Comparison of ENCODE assay signal across 16 mouse cellular contexts in genomic region chr17:83588663-83589341, GRCm38 (mm10). TPM values are rescaled to one million over a fixed set of nuclear protein-coding genes. Genes with fewer than 3 reads are reported as not detected.
DNase-seq lines count a peak whose midpoint lies in the region; ATAC-seq and TF ChIP-seq lines count a peak whose summit lies in the region.
"Had no signal": no experiment of that assay in that cellular context is flagged by ENCODE, and none has a peak within 500 bp of the region (broad histone marks: within the 10 kb centered on the region; RNA-seq: fewer than 3 reads in every experiment).

No protein-coding gene starts in this region.

- ATAC-seq in intestine, postnatal 0 days, result no peak
- ATAC-seq in intestine, embryonic 16.5 days, result no peak
- no peak for ATAC-seq in lung, postnatal 0 days
- ATAC-seq: activated CD4-positive, CD25-positive, alpha-beta regulatory T cell, adult 4 months; midbrain, embryonic 16.5 days had no signal

- H3K4me2 ChIP-seq in intestine, postnatal 0 days (replicated peaks; ENCODE audit: low read depth), result no peak overlapping the region
- H3K4me2 ChIP-seq in intestine, embryonic 16.5 days (ENCODE audit: low read depth, low read length), result no peak overlapping the region
- H3K4me2 ChIP-seq in lung, postnatal 0 days (replicated peaks; ENCODE audit: low read depth, low read length), result no peak overlapping the region
- H3K4me2 ChIP-seq: limb, embryonic 15.5 days; neural tube, embryonic 15.5 days had no signal

- TF ChIP-seq RAD21 in MEL (IDR thresholded peaks at IDR 0.05; ENCODE audit: low read depth, low read length), result peak; percentile 11

- no peak overlapping the region for H3K27ac ChIP-seq in intestine, postnatal 0 days (ENCODE audit: low read depth, low read length)
- H3K27ac ChIP-seq in intestine, embryonic 16.5 days (ENCODE audit: low read length), result no peak overlapping the region
- no peak overlapping the region for H3K27ac ChIP-seq in lung, postnatal 0 days (ENCODE audit: low read length)
- no peak overlapping the region for H3K27ac ChIP-seq in MEL (ENCODE audit: control insufficient read depth, low read depth, low read length)
- H3K27ac ChIP-seq: heart, embryonic 10.5 days; limb, embryonic 15.5 days; neural tube, embryonic 15.5 days had no signal

- TF ChIP-seq CTCF in intestine, postnatal 0 days (IDR thresholded peaks at IDR 0.05; ENCODE audit: low read depth), result peak; percentile 38
- peak; percentile 29 for TF ChIP-seq CTCF in lung, postnatal 0 days (IDR thresholded peaks at IDR 0.05)
- TF ChIP-seq CTCF in MEL (IDR thresholded peaks at IDR 0.05 in 2 of 3, conservative IDR thresholded peaks at IDR 0.05 in 1 of 3; ENCODE audit: control insufficient read depth in 1 of 3, insufficient read depth in 1 of 3, low read depth in 2 of 3, low read length in 3 of 3, poor library complexity in 1 of 3, severe bottlenecking in 1 of 3), result peak; percentile 36 to 41 (median 39); a peak in 5 of 6 replicates

- H3K9ac ChIP-seq in intestine, postnatal 0 days (ENCODE audit: low read depth, low read length), result no peak overlapping the region
- no peak overlapping the region for H3K9ac ChIP-seq in intestine, embryonic 16.5 days (ENCODE audit: low read depth, low read length)
- no peak overlapping the region for H3K9ac ChIP-seq in lung, postnatal 0 days (replicated peaks; ENCODE audit: low read depth)
- H3K9ac ChIP-seq in MEL (ENCODE audit: control insufficient read depth, low read depth, low read length, poor library complexity, severe bottlenecking), result no peak overlapping the region
- H3K9ac ChIP-seq: limb, embryonic 15.5 days; neural tube, embryonic 15.5 days had no signal

- no peaks in the 10 kb centered on the region for H3K79me2 ChIP-seq in MEL (ENCODE audit: control insufficient read depth, insufficient read depth, low read length, poor library complexity)

- WGBS in intestine, postnatal 0 days, result 85% methylated on average over 6 of the region's 6 CpGs
- 80% methylated on average over 6 of the region's 6 CpGs for WGBS in intestine, embryonic 16.5 days
- 87% methylated on average over 6 of the region's 6 CpGs for WGBS in lung, postnatal 0 days

- H3K9me3 ChIP-seq in intestine, postnatal 0 days (ENCODE audit: control insufficient read depth), result no peaks in the 10 kb centered on the region
- peaks cover 2% of the 10 kb centered on the region; the same call in 1 of the 2 replicates for H3K9me3 ChIP-seq in intestine, embryonic 16.5 days (ENCODE audit: control insufficient read depth, low read length)
- H3K9me3 ChIP-seq in lung, postnatal 0 days (ENCODE audit: low read length), result no peaks in the 10 kb centered on the region
- H3K9me3 ChIP-seq in MEL (replicated peaks; ENCODE audit: insufficient read depth, low read length), result no peaks in the 10 kb centered on the region
- H3K9me3 ChIP-seq: heart, embryonic 10.5 days; limb, embryonic 15.5 days had no signal

- no peaks in the 10 kb centered on the region for H3K4me1 ChIP-seq in intestine, postnatal 0 days (replicated peaks; ENCODE audit: control insufficient read depth, insufficient read depth, low read length)
- H3K4me1 ChIP-seq in intestine, embryonic 16.5 days (ENCODE audit: control insufficient read depth, insufficient read depth, low read length), result no peaks in the 10 kb centered on the region
- H3K4me1 ChIP-seq in lung, postnatal 0 days (ENCODE audit: insufficient read depth, low read depth, low read length), result no peaks in the 10 kb centered on the region
- no peaks in the 10 kb centered on the region; a peak in 2 of 4 replicates for H3K4me1 ChIP-seq in MEL (ENCODE audit: control insufficient read depth in 1 of 2, insufficient read depth in 2 of 2, low read length in 2 of 2)
- H3K4me1 ChIP-seq: heart, embryonic 10.5 days; limb, embryonic 15.5 days; neural tube, embryonic 15.5 days had no signal

- no peaks in the 10 kb centered on the region for H3K36me3 ChIP-seq in intestine, postnatal 0 days (ENCODE audit: control insufficient read depth, insufficient read depth)
- no peaks in the 10 kb centered on the region for H3K36me3 ChIP-seq in intestine, embryonic 16.5 days (ENCODE audit: control insufficient read depth, insufficient read depth, low read length)
- no peaks in the 10 kb centered on the region for H3K36me3 ChIP-seq in lung, postnatal 0 days (ENCODE audit: insufficient read depth, low read length)
- no peaks in the 10 kb centered on the region for H3K36me3 ChIP-seq in MEL (ENCODE audit: control insufficient read depth in 1 of 2, insufficient read depth in 2 of 2, low read length in 2 of 2)
- H3K36me3 ChIP-seq: heart, embryonic 10.5 days; limb, embryonic 15.5 days; neural tube, embryonic 15.5 days had no signal

- no peak overlapping the region for H3K4me3 ChIP-seq in intestine, postnatal 0 days (ENCODE audit: low read depth, low read length)
- H3K4me3 ChIP-seq in intestine, embryonic 16.5 days (ENCODE audit: low read length), result no peak overlapping the region
- no peak overlapping the region for H3K4me3 ChIP-seq in lung, postnatal 0 days (ENCODE audit: low read depth, low read length)
- H3K4me3 ChIP-seq in MEL (ENCODE audit: control insufficient read depth in 1 of 2, insufficient read depth in 1 of 2, low read depth in 2 of 2, low read length in 2 of 2), result no peak overlapping the region
- H3K4me3 ChIP-seq: heart, embryonic 10.5 days; limb, embryonic 15.5 days; neural tube, embryonic 15.5 days had no signal

- no peak for DNase-seq in lung, postnatal 0 days (ENCODE audit: low spot score)
- DNase-seq in lung, postnatal 25 days (ENCODE audit: low spot score), result no peak
- DNase-seq in MEL (ENCODE audit: low read depth, low spot score), result peak; percentile 23
- peak; percentile 18 for DNase-seq in naive thymus-derived CD4-positive, alpha-beta T cell, adult 2 months (ENCODE audit: low read depth)
- DNase-seq in adrenal gland, postnatal 14 days, result no peak
- DNase-seq: cerebellum, adult 2 months; kidney, postnatal 36 days; lung, postnatal 4 days; thymus, postnatal 36 days had no signal

- TF ChIP-seq POLR2A in MEL (IDR thresholded peaks at IDR 0.05; ENCODE audit: control insufficient read depth in 1 of 2, insufficient read depth in 1 of 2, low read depth in 1 of 2, low read length in 2 of 2, poor library complexity in 1 of 2), result no peak

- H3K27me3 ChIP-seq in intestine, postnatal 0 days (replicated peaks; ENCODE audit: control insufficient read depth, insufficient read depth, low read length), result no peaks in the 10 kb centered on the region
- no peaks in the 10 kb centered on the region for H3K27me3 ChIP-seq in intestine, embryonic 16.5 days (replicated peaks; ENCODE audit: control insufficient read depth, insufficient read depth, low read length)
- H3K27me3 ChIP-seq in lung, postnatal 0 days (replicated peaks; ENCODE audit: insufficient read depth, low read length), result no peaks in the 10 kb centered on the region
- no peaks in the 10 kb centered on the region for H3K27me3 ChIP-seq in MEL (ENCODE audit: control insufficient read depth in 1 of 2, insufficient read depth in 2 of 2, low read length in 2 of 2)
- H3K27me3 ChIP-seq: limb, embryonic 15.5 days; neural tube, embryonic 15.5 days had no signal

- TF ChIP-seq EP300 in lung, postnatal 0 days (IDR thresholded peaks at IDR 0.05), result no peak
- no peak for TF ChIP-seq EP300 in MEL (IDR thresholded peaks at IDR 0.05; ENCODE audit: low read depth in 1 of 2, low read length in 2 of 2)

TF ChIP-seq in MEL, 35 proteins besides CTCF, POLR2A, EP300 and RAD21:
- TF ChIP-seq MAX (IDR thresholded peaks at IDR 0.05; ENCODE audit: low read length) (no peak), ZC3H11A (IDR thresholded peaks at IDR 0.05; ENCODE audit: low read depth, low read length) (no peak), SMC3 (IDR thresholded peaks at IDR 0.05; ENCODE audit: low read depth, low read length) (peak; percentile 15; the same call in 1 of the 2 replicates), POLR2AphosphoS2 (IDR thresholded peaks at IDR 0.05; ENCODE audit: low read length) (no peak)

RNA-seq across cellular contexts. Expression of gene Kcng3, which starts 42.9 kb away (rescaled TPM):
- polyA plus RNA-seq in intestine, postnatal 0 days (2015; fragmentation: Nextera tagmentation; extraction: Ambion mirVana), result not detected in 2 replicates
- polyA plus RNA-seq in intestine, embryonic 16.5 days (2015; fragmentation: Nextera tagmentation; extraction: Ambion mirVana), result not detected in 2 replicates
- not detected in 2 replicates for polyA plus RNA-seq in lung, postnatal 0 days (2015; fragmentation: Nextera tagmentation; extraction: Ambion mirVana)
- total RNA-seq in MEL (2012; rRNA removed), result not detected in 2 replicates
- not detected for polyA plus RNA-seq in MEL (2012; ENCODE audit: insufficient read depth in 1 of 2, insufficient read length in 2 of 2, low read depth in 1 of 2, low replicate concordance in 2 of 2, missing spikeins in 1 of 2)
- total RNA-seq in adrenal gland, postnatal 14 days (2021), result 10.6 and 11.0 TPM in 2 replicates
- polyA plus RNA-seq: heart, embryonic 10.5 days; limb, embryonic 15.5 days had no signal

Comparison
In these comparisons a context has a peak if more than half of its experiments do, and no peak if none do; other contexts are left out.
1. DNase-seq: peak in MEL (single experiment) and naive thymus-derived CD4-positive, alpha-beta T cell, adult 2 months (single experiment); none in lung, postnatal 0 days (single experiment), lung, postnatal 25 days (single experiment) and adrenal gland, postnatal 14 days (single experiment).
2. Peak in every context shown above with its lines, with median percentiles within 50 percentile points of each other: CTCF ChIP-seq.